Mouse (Mus musculus): Measurements from ENCODE around the gene Lysmd1. TPM values are rescaled to one million over a fixed set of nuclear protein-coding genes. Genes with fewer than 3 reads are reported as not detected.

The Lysmd1 gene
- total RNA-seq, 2 experiments from 2014 or later, result 8.0 to 8.6 TPM

- intact Hi-C loops (cut with DNase I), result no loop called here
- DNase-seq, result no peak
Measured at GRCm38 (mm10) chr3:95171105-95171504, 37.2 kb downstream of the Lysmd1 start.

- peak in 1 of 2 experiments; percentile 8 for DNase-seq
- intact Hi-C loops (cut with DNase I), result no loop called here
Measured at GRCm38 (mm10) chr3:95172526-95173255, 38.8 kb downstream of the Lysmd1 start.

- DNase-seq, result peak; percentile 48 to 63
- intact Hi-C loops (cut with DNase I), result no loop called here
Measured at GRCm38 (mm10) chr3:95173256-95173949, 39.5 kb downstream of the Lysmd1 start.

DNA sequence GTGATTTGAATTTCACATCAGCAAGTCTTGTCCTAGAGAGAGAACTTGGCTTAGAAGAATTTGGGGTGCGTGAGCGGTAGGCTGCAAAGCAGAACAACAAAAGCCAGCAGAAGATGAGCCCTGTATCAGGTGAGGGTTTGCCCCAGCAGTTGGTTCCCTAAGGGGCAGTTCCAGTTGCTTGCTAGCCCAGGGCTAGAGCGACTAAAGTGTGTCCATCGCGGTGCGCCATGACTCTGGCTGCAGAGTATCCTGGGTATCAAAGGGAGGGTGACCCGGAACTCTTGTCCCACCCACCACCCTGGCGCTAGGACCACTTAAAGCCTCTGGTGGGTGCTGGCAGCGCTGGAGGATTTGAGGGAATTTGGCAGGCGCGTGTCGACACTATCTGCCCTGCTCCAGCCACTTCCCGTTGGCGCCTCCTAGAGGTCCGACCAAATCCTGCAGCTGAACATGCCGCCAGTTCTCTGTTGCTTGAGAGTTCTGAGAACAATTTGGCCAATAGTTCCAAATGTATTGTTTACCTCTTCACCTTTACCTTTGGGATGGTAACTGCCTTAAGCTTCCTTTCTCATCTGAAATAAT lies 40.2 kb downstream of the Lysmd1 start:
- intact Hi-C loops (cut with DNase I), result loop anchor here (1.0 kb wide), 1 partner anchor 32 kb away; the partner anchor contains the start of gene Tnfaip8l2
- peak; percentile 93 to 95 for DNase-seq

- intact Hi-C loops (cut with DNase I), result no loop called here
- DNase-seq, result no peak
Measured at GRCm38 (mm10) chr3:95176500-95176899, 42.6 kb downstream of the Lysmd1 start.

- intact Hi-C loops (cut with DNase I), result no loop called here
- DNase-seq, result no peak
Measured at GRCm38 (mm10) chr3:95177583-95177982, 43.7 kb downstream of the Lysmd1 start.

GRCm38 (mm10) chr3:95178948-95179347 lies 45.1 kb downstream of the Lysmd1 start:
- DNase-seq, result no peak
- intact Hi-C loops (cut with DNase I), result no loop called here

- intact Hi-C loops (cut with DNase I), result no loop called here
Measured at GRCm38 (mm10) chr3:95179890-95180289, 46.0 kb downstream of the Lysmd1 start.

GRCm38 (mm10) chr3:95181841-95182240 lies 48.0 kb downstream of the Lysmd1 start:
- DNase-seq, result no peak
- intact Hi-C loops (cut with DNase I), result no loop called here

More at GRCm38 (mm10) chr3:95179890-95180289, 46.0 kb downstream of the Lysmd1 start:
- DNase-seq, result no peak

DNA sequence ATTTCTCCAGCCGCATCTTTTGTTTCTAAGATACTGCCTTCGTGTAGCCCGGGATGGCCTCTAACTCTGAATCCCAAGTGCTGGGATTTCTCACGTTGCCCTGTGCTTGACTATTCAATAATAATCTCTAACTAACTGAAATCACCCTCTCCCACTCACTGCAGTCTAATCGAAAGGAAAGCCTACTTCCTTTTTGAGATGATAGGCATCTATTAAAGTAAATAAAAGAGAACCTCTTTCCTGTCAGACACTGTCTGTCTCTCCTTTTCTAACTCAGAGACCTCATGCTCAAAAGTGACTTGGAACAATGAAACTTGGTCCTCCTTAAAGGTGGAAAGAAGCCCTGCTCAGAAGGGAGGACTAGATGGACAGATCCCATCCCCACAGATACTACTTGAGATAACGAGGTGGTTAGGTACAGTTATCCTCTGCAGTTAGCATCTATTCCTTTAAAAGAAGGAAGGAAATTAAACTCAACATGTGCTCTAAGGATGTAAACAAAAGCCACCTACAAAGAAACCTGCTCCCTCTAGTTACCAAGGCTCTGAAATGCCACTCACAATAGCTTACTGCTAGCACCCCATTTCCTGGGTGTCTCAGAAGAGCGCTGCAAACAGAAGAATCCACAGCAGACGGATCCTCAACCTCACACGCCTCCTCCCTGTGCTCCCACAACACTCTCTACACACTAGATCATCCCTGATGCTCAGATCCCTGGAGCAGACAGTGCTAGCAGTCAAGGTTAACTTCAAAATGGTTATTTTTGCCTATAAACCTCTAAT lies 51.1 kb downstream of the Lysmd1 start:
- no peak for DNase-seq
- intact Hi-C loops (cut with DNase I), result no loop called here

DNA sequence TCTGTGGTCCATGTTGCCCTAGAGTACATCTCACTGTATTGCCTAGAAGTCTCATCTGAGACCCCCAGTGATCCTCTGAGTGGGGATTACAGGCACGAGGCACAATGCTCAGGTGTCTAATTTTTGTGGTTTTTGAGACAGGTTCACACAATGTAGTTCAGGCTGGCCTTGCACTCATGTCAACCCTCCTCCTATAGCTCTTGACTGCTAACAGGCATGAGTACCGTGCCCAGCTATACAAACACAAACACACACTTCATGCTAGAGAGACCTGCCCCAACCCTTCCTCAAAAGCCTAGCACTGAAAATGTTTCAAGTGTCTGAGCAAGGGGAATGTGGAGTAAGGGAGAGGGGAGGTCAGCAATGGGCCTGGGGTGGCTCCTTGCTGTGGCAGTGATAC lies 52.2 kb downstream of the Lysmd1 start:
- DNase-seq, result no peak
- intact Hi-C loops (cut with DNase I), result no loop called here

GRCm38 (mm10) chr3:95186888-95187287 lies 53.0 kb downstream of the Lysmd1 start:
- intact Hi-C loops (cut with DNase I), result no loop called here
- DNase-seq, result no peak

Small RNA genes within 50 kb of the gene (microRNA-seq; reads per million reads assigned to microRNA genes)
- 0 reads per million in 2 experiments for gene Mir8099-1

Other genes with a start within 250 kb of the Lysmd1 start
- gene Psmb4, start 247.1 kb upstream of the Lysmd1 start, total RNA-seq (2021), result 100 to 1,000 TPM; 282 to 285 TPM
- gene Selenbp1, start 201.0 kb upstream of the Lysmd1 start, total RNA-seq (2021), result 10 to 100 TPM; 53.7 to 58.5 TPM
- gene Rfx5, start 180.0 kb upstream of the Lysmd1 start, total RNA-seq (2021), result 10 to 100 TPM; 10.1 to 10.4 TPM
- gene Pi4kb, start 159.4 kb upstream of the Lysmd1 start, total RNA-seq (2021), result 10 to 100 TPM; 35.6 to 41.1 TPM
- gene Zfp687, start 118.6 kb upstream of the Lysmd1 start, total RNA-seq (2021), result 10 to 100 TPM; 20.3 to 24.3 TPM
- 100 to 1,000 TPM; 140 to 142 TPM for gene Psmd4, start 91.5 kb upstream of the Lysmd1 start, total RNA-seq (2021)
- gene Pip5k1a, start 27.2 kb upstream of the Lysmd1 start, total RNA-seq (2021), result 10 to 100 TPM; 25.7 to 26.1 TPM
- gene Vps72, start 23.1 kb upstream of the Lysmd1 start, total RNA-seq (2021), result 10 to 100 TPM; 39.0 to 53.0 TPM
- gene Tmod4, start 9.6 kb upstream of the Lysmd1 start, total RNA-seq (2021), result 1 to 10 TPM; 9.6 to 9.9 TPM
- 10 to 100 TPM; 28.9 to 34.9 TPM for gene Scnm1, start 77 bp upstream of the Lysmd1 start, total RNA-seq (2021)
- gene Tnfaip8l2, start 8.3 kb downstream of the Lysmd1 start, total RNA-seq (2021), result 1 to 10 TPM; 1.7 to 1.8 TPM
- 10 to 100 TPM in 1 of 2 experiments, 1 to 10 TPM in 1; 7.9 to 10.2 TPM for gene Sema6c, start 26.4 kb downstream of the Lysmd1 start, total RNA-seq (2021)
- 10 to 100 TPM; 14.0 to 17.1 TPM for gene Gabpb2, start 83.8 kb downstream of the Lysmd1 start, total RNA-seq (2021)
- gene Cdc42se1, start 94.6 kb downstream of the Lysmd1 start, total RNA-seq (2021), result 10 to 100 TPM; 40.4 to 41.3 TPM
- gene Mllt11, start 98.1 kb downstream of the Lysmd1 start, total RNA-seq (2021), result 1 to 10 TPM; 6.4 to 8.9 TPM
- under 1 TPM in 1 of 2 experiments, not detected in 1; 0.12 TPM for gene Gm128, start 107.5 kb downstream of the Lysmd1 start, total RNA-seq (2021)
- not detected for gene Bnipl, start 117.1 kb downstream of the Lysmd1 start, total RNA-seq (2021)
- gene Mindy1, start 147.3 kb downstream of the Lysmd1 start, total RNA-seq (2021), result 10 to 100 TPM; 27.7 TPM
- 10 to 100 TPM; 28.8 to 35.2 TPM for gene Prune1, start 148.0 kb downstream of the Lysmd1 start, total RNA-seq (2021)
- under 1 TPM; 0.37 to 0.38 TPM for gene Anxa9, start 173.1 kb downstream of the Lysmd1 start, total RNA-seq (2021)
- 10 to 100 TPM; 58.4 to 65.6 TPM for gene Cers2, start 180.7 kb downstream of the Lysmd1 start, total RNA-seq (2021)
- gene Setdb1, start 223.1 kb downstream of the Lysmd1 start, total RNA-seq (2021), result 10 to 100 TPM; 16.2 to 18.2 TPM

All from heart, postnatal 10 days (tissue).